Mouse (Mus musculus) thymus, adult 2 months (tissue): ENCODE results near the gene Zfp865.

Experiments
- CTCF ChIP-seq: fragments of 200-500 bp; IDR thresholded peaks from 2 replicates; pipeline ENCODE4 v1.5.1; 2012; ENCODE audit warnings: mild to moderate bottlenecking, control low read depth, low read length, moderate library complexity, borderline replicate concordance; ENCODE audit not compliant: control insufficient read depth, poor library complexity, insufficient read depth; ENCODE audit errors: extremely low read depth
- POLR2A ChIP-seq: fragments of 200-500 bp; IDR thresholded peaks from 2 replicates; pipeline ENCODE4 v1.6.1; 2012; ENCODE audit warnings: mild to moderate bottlenecking, low read length, control low read depth, moderate library complexity; ENCODE audit not compliant: control insufficient read depth, poor library complexity, insufficient read depth; ENCODE audit errors: extremely low read depth

DNA sequence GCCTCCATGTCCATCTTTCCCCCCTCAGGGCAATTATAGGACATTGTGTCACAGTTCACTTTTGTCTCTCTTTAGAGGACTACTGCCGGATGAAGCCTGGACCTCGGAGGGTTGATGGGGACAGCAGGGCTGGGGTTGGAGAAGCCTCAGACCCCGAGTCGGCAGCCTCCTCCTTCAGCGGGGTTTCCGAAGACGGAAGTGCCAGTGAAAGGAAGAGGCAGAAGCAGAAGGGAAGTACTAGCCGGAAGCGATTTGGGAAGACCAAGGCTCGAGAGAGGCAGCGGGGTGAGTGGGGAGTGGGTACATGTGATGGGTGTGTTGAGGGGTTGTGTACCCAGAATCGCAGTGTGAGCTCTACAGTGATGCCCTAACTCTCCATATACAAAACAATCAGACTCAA, 39.2 kb downstream of the Zfp865 start:
- TF ChIP-seq CTCF: no peak
- no peak for TF ChIP-seq POLR2A
